Mouse (Mus musculus): ENCODE data around the gene Palld. TPM values are rescaled to one million over a fixed set of nuclear protein-coding genes. Genes with fewer than 3 reads are reported as not detected.

Gene Palld
- total RNA-seq, 2 experiments from 2014 or later = 66.8 to 71.5 TPM

- Histone ChIP-seq H3K4me3 (no peak overlapping the region), H3K27ac (peak overlapping the region; percentile 67)
- DNase-seq = no peak
- TF ChIP-seq CTCF (IDR thresholded peaks at IDR 0.05) = no peak
- intact Hi-C loops (cut with DNase I) = no loop called here
These were observed 328.0 kb downstream of the Palld start for GRCm38 (mm10) chr8:61574526-61574925.

DNA sequence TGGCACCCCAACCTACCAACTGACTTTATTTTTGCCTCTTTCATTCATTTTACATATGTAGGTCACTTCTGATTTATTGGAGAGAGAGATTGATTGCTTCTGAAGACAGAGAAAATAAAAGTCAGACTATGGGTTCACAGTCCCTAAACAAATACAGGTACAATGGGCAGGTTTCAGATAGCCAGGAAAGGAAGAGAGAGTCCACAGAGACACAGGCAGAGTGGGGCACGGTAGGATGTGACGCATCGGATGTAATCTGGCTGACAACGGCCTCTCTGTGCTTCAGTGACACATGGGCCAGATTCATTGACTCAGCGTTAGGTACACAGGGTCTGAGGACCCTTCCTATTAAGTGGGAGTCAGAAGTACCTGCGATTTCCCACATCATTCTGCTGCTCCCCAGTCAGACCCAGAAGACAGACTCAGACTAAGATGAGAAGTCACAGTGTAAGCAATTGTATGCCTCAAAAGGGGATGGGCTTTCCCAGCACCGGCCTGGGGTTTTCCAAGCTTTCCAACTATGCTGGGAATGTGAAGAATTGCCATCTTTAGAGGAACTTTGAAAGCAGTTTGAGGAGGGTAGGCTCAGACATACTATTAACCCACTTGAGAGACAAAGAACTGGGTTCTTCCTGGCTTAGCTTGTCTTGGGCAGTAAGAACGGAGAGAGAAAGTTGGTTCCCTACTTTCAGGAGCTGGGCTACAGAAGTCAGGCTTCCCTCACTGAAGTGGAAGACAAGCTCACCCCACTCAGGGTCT lies 329.1 kb downstream of the Palld start:
- peak overlapping the region; percentile 67 for H3K27ac ChIP-seq
- no peak for DNase-seq
- no peak for TF ChIP-seq CTCF (IDR thresholded peaks at IDR 0.05)
- intact Hi-C loops (cut with DNase I) = no loop called here
- H3K4me3 ChIP-seq = no peak overlapping the region

DNA sequence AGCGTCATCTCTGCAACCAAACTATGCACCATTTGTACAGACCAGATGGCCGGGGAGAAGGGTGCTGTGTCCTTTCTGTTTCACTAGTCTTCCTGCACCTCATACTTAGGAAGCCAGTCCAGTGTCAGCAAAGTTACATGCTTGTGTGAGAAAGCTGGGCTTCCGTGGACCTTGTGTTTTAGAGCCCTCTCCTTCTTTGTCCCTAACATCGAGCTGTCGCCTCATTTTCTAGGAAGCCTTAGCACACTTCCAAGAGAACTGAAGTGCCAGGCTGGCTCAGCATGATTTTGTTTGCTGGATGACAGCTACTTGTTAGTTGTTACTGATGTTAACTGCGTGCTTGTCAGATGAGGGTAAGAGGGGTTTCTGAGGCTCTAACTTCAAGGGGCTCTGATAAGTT lies 329.8 kb downstream of the Palld start:
- intact Hi-C loops (cut with DNase I) = no loop called here
- Histone ChIP-seq H3K27ac (peak overlapping the region; percentile 67; the same call in 1 of the 2 replicates), H3K4me3 (no peak overlapping the region)
- TF ChIP-seq CTCF (IDR thresholded peaks at IDR 0.05) = no peak
- DNase-seq = no peak

- no peak overlapping the region; the same call in 1 of the 2 replicates for H3K4me3 ChIP-seq
- TF ChIP-seq CTCF (IDR thresholded peaks at IDR 0.05) = no peak
- peak overlapping the region; percentile 84 for H3K27ac ChIP-seq
- DNase-seq = no peak
- intact Hi-C loops (cut with DNase I) = no loop called here
These were observed 331.9 kb downstream of the Palld start for GRCm38 (mm10) chr8:61570637-61571036.

DNA sequence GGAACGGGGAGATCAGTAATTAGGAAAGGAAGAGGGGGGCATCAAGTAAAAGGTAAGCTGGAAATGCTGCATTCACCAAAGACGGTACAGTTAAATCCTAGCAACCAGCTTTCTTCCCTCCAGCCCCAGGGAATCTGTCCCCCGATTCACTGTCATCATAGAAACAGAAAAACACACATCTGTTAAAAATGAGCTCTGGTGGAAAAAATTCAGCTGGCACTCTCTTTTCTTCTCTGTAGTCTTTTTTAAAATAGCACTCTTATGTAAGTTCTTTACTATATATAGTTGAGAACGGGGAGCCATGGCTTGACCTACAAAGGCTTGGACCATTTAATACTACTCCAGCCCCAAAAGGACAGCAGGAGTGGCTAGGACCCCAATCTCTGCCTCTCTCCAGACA lies 332.8 kb downstream of the Palld start:
- peak overlapping the region; percentile 84 for H3K27ac ChIP-seq
- intact Hi-C loops (cut with DNase I) = no loop called here
- no peak for TF ChIP-seq CTCF (IDR thresholded peaks at IDR 0.05)

GRCm38 (mm10) chr8:61569211-61569610 lies 333.3 kb downstream of the Palld start:
- DNase-seq = no peak
- no peak for TF ChIP-seq CTCF (IDR thresholded peaks at IDR 0.05)
- Histone ChIP-seq H3K27ac (peak overlapping the region; percentile 84), H3K4me3 (no peak overlapping the region)
- intact Hi-C loops (cut with DNase I) = no loop called here

More for the DNA sequence above, 332.8 kb downstream of the Palld start:
- peak overlapping the region; percentile 2; the same call in 1 of the 2 replicates for H3K4me3 ChIP-seq
- no peak for DNase-seq

DNA sequence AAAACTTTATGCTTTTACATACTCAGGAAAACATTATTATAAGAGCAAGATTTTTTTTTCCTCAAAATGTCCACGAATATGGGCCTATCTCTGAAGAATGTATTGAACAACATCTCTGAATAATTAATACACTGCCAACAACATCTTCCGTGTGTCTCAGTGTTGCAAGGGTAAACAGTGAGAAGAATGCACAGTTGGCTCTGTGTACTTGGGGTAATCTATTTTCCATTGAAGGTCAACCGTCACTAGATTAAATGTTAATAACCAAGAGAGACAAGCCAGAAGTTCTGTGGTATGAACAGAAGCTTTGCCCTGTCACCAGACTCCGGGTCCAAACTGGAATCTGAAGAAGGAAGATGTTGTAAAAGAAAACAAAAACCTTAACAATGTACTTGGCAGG lies 339.1 kb downstream of the Palld start:
- TF ChIP-seq CTCF (IDR thresholded peaks at IDR 0.05) = no peak

DNA sequence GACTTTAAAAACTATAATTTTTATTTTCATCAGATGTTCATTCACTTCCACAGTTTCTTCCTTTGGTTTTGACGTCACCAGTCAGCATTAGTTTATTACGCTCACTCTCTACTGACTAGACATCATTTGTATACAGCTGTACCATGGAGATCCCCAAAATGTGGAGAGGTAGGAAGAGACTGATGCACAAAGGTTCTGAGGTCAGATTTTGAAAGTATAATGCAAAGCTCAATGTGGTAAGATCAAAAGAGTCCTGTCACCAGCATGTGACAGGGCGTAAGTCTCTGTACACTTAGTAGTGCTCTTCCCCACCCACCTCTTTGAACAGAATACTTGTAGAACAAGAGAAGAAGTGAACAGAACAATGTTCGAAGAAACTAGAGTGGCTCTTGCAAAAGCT lies 339.9 kb downstream of the Palld start:
- DNase-seq = no peak
- intact Hi-C loops (cut with DNase I) = no loop called here
- no peak overlapping the region for H3K4me3 ChIP-seq
- TF ChIP-seq CTCF (IDR thresholded peaks at IDR 0.05) = no peak
- H3K27ac ChIP-seq = no peak overlapping the region

More for the DNA sequence above, 339.1 kb downstream of the Palld start:
- H3K27ac ChIP-seq = no peak overlapping the region
- H3K4me3 ChIP-seq = no peak overlapping the region
- intact Hi-C loops (cut with DNase I) = no loop called here
- DNase-seq = no peak

GRCm38 (mm10) chr8:61561220-61561619 lies 341.3 kb downstream of the Palld start:
- TF ChIP-seq CTCF (IDR thresholded peaks at IDR 0.05) = no peak
- DNase-seq = no peak
- H3K27ac ChIP-seq = no peak overlapping the region
- no peak overlapping the region for H3K4me3 ChIP-seq
- intact Hi-C loops (cut with DNase I) = no loop called here

DNA sequence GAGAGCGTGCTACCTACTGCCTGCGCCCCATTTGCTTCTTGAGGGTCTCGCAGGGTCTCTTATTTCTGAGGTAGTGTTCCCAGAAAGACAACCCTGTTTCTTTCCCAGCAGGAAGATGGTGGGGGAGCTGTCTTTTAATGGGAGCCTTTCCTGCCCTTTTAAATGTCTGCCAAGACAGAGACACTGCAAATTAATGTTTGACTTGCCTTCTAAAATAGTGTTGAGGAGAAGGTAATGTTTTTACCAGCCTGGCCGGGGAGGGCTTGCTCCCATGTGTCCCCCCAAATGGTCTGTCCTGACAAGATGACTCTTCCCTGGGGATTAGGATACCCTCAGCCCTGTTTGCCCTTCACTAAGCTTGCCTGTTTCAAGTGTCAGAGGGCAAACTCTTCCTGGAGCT lies 342.5 kb downstream of the Palld start:
- H3K4me3 ChIP-seq = no peak overlapping the region
- DNase-seq = no peak
- H3K27ac ChIP-seq = peak overlapping the region; percentile 28
- intact Hi-C loops (cut with DNase I) = no loop called here
- no peak for TF ChIP-seq CTCF (IDR thresholded peaks at IDR 0.05)

DNA sequence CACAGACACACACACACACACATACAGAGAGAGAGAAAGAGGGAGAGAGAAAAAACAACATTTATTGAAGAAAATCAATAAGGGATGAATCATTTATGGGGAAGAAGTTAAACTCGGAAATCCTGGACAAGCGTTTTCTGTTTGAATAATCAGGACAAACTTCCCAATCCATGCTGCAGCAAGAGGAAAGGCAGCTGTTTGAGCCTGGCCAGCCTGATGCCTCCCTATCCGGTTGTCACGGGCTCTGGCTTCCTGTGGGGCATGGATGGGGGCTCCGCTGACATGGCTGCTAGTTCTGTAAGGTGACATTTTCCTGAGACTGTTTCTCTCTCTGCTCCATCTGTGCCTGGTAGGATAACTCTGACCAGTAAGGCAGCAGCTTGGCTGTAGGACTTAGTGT lies 343.0 kb downstream of the Palld start:
- H3K27ac ChIP-seq = peak overlapping the region; percentile 28
- H3K4me3 ChIP-seq = no peak overlapping the region
- intact Hi-C loops (cut with DNase I) = no loop called here
- no peak for TF ChIP-seq CTCF (IDR thresholded peaks at IDR 0.05)
- DNase-seq = no peak

- peak; percentile 39 for DNase-seq
- intact Hi-C loops (cut with DNase I) = no loop called here
- TF ChIP-seq CTCF (IDR thresholded peaks at IDR 0.05) = no peak
- Histone ChIP-seq H3K4me3 (no peak overlapping the region; the same call in 1 of the 2 replicates), H3K27ac (peak overlapping the region; percentile 67)
These were observed 344.2 kb downstream of the Palld start for GRCm38 (mm10) chr8:61558051-61558846.

- Histone ChIP-seq H3K4me3 (no peak overlapping the region), H3K27ac (peak overlapping the region; percentile 67)
- no peak for TF ChIP-seq CTCF (IDR thresholded peaks at IDR 0.05)
- DNase-seq = no peak
- intact Hi-C loops (cut with DNase I) = no loop called here
These were observed 345.5 kb downstream of the Palld start for GRCm38 (mm10) chr8:61557036-61557435.

All from gastrocnemius, adult 2 months (tissue).